Mouse (Mus musculus): ENCODE measurements around the gene Tmprss7. TPM values are rescaled to one million over a fixed set of nuclear protein-coding genes. Genes with fewer than 3 reads are reported as not detected.

Tmprss7 gene
- 2.9 and 3.8 TPM in 2 replicates for polyA plus RNA-seq (2021; fragmentation: Nextera tagmentation)
- long read RNA-seq, experiment 1, partial matches to known transcripts: 0 of 5 reads
- long read RNA-seq, experiment 1, other reads (novel, unspliced or antisense): 4 of 5 reads
- long read RNA-seq, experiment 2, partial matches to known transcripts: 2 of 4 reads
- long read RNA-seq, experiment 2, other reads (novel, unspliced or antisense): 2 of 4 reads

DNA sequence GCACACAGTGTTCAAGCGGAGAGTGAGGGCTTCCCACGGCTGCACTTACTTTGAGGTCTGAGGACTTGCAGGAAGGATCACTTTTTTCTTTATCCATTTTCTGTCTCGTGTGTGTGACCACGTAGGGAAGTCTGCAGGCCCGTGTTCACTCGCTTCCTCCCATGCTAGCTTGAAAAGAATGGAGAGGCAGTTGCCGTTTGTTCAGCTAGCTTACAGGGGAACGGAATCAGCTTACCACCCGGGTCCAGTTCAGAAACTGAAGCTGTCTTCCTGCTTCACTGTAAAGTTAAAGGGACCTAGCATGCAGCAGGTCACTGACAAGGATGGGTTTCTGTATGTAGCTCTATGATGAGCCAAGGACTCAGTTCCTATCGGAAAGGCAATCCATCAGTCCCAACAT, at the start of gene Tmprss7:
Gene Tmprss7 (minus strand): TSS at position 101 of the 400 bp plus-strand sequence.

GRCm38 (mm10) chr16:45742615-45743476, 49.4 kb upstream of the Tmprss7 start, which contains the start of gene Abhd10:
Gene Abhd10 (minus strand): TSS chr16:45742955.

GRCm38 (mm10) chr16:45724061-45724741, 30.7 kb upstream of the Tmprss7 start, which contains the start of gene Tagln3:
Gene Tagln3 (minus strand): TSS chr16:45724608.

DNA sequence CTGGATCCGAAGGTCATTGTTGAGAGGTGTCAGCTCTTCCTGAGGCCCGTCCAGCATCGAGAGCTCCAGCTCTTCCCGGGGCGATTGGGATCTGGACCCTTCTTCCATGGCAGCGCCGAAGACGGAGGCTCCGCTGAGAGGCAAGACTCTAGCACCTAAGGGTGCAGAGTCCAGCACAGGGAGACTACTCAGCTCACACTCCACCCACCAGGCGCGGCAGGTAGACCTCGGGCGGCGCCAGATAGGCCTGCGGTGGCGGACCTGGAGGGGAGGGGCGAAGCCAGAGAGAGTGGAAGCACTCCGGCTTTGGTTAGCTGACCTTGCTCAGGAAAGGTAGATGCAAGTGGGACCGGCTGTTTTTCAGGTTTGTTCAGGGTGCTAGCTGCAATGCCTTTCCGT, 39.5 kb downstream of the Tmprss7 start, which contains the start of gene BC016579:
Gene BC016579 (minus strand): TSS at position 135 of the 399 bp plus-strand sequence.

GRCm38 (mm10) chr16:45610267-45610666, 83.2 kb downstream of the Tmprss7 start, which contains the start of gene Gcsam:
Gene Gcsam (plus strand): TSS chr16:45610380.

Other genes with a start within 250 kb of the Tmprss7 start
- gene Gm609, start 200.7 kb downstream of the Tmprss7 start, polyA plus RNA-seq (2021; fragmentation: Nextera tagmentation): 0.10 and 0.13 TPM in 2 replicates
- not detected in 2 replicates for gene Gm17783, start 161.6 kb downstream of the Tmprss7 start, polyA plus RNA-seq (2021; fragmentation: Nextera tagmentation)
- gene Slc9c1, start 158.3 kb downstream of the Tmprss7 start, polyA plus RNA-seq (2021; fragmentation: Nextera tagmentation): not detected in 2 replicates
- gene Gcsam, start 83.3 kb downstream of the Tmprss7 start, polyA plus RNA-seq (2021; fragmentation: Nextera tagmentation): not detected in 2 replicates
- 0.11 and 0.12 TPM in 2 replicates for gene BC016579, start 39.6 kb downstream of the Tmprss7 start, polyA plus RNA-seq (2021; fragmentation: Nextera tagmentation)
- 731 and 780 TPM in 2 replicates for gene Tagln3, start 30.9 kb upstream of the Tmprss7 start, polyA plus RNA-seq (2021; fragmentation: Nextera tagmentation)
- 21.7 and 33.0 TPM in 2 replicates for gene Abhd10, start 49.3 kb upstream of the Tmprss7 start, polyA plus RNA-seq (2021; fragmentation: Nextera tagmentation)